ENCODE assay signal across 17 mouse cellular contexts in the genomic region with DNA sequence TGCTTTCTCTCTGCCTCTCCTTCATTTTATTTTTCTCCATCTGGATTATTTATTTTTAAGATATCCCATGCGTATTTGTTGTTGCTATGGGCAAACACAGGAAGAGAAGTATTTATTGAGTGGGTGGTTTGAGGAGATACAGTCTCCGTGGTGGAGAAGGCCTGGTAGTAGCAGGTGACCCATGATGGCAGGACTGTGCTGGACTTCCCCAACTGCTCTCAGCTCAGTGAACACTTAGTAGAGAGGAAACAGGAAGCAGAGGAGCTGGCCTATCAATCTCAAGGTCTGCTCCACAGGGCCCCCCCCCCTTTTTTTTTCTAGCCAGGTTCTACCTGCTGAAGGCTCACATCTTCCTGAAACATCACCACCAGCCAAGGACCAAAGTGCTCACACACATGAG.
DNase-seq lines count a peak whose midpoint lies in the region; ATAC-seq lines count a peak whose summit lies in the region.
"Had no signal": no experiment of that assay in that cellular context is flagged by ENCODE, and none has a peak within 500 bp of the region (broad histone marks: within the 10 kb centered on the region; RNA-seq: fewer than 3 reads in every experiment).

No protein-coding gene starts in this region.

- ATAC-seq in common myeloid progenitor, adult 5-6 weeks (replicated peaks; ENCODE audit: low read depth, poor library complexity, severe bottlenecking) = peak; percentile 71
- ATAC-seq in megakaryocyte progenitor cell, adult 5-6 weeks (replicated peaks; ENCODE audit: poor library complexity) = peak; percentile 59
- ATAC-seq: activated CD4-positive, CD25-positive, alpha-beta regulatory T cell, adult 4 months; forebrain, embryonic 16.5 days; intestine, postnatal 0 days had no signal

- DNase-seq in 416B (ENCODE audit: low read depth) = peak; percentile 42
- peak; percentile 27 for DNase-seq in CD4-positive helper T cell, adult 2 months (ENCODE audit: low read depth, low spot score)
- DNase-seq in adrenal gland, postnatal 25 days = no peak
- DNase-seq in cerebellum, adult 11-12 months = no peak
- no peak for DNase-seq in layer of hippocampus, postnatal 36 days
- DNase-seq: adrenal gland, adult 2 months; cerebellum, adult 9-10 months; cerebellum, postnatal 36 days; midbrain, embryonic 14.5 days; right cerebral cortex, adult 18-20 months; thymus, adult 2 months; thymus, postnatal 36 days had no signal

Comparison
In these comparisons a context has a peak if more than half of its experiments do, and no peak if none do; other contexts are left out.
1. DNase-seq: peak in 416B (single experiment) and CD4-positive helper T cell, adult 2 months (single experiment); none in adrenal gland, postnatal 25 days (single experiment), cerebellum, adult 11-12 months (single experiment) and layer of hippocampus, postnatal 36 days (0 of 2).